Mouse (Mus musculus) urinary bladder, adult 18-20 months (tissue): Measurements from ENCODE around the gene Hist1h3c.
"Not testable (repeated sequence)": the region's sequence is repeated elsewhere in the genome, so short reads cannot be mapped to it uniquely, and the experiment has no call there.

ENCODE experiments used
- DNase-seq, 2 experiments: peaks; one replicate each; pipeline ENCODE4 v3.0.0; 2022; ENCODE audit warnings: low spot score in 2 of 2, mixed read lengths in 2 of 2

Gene Hist1h3c

DNA sequence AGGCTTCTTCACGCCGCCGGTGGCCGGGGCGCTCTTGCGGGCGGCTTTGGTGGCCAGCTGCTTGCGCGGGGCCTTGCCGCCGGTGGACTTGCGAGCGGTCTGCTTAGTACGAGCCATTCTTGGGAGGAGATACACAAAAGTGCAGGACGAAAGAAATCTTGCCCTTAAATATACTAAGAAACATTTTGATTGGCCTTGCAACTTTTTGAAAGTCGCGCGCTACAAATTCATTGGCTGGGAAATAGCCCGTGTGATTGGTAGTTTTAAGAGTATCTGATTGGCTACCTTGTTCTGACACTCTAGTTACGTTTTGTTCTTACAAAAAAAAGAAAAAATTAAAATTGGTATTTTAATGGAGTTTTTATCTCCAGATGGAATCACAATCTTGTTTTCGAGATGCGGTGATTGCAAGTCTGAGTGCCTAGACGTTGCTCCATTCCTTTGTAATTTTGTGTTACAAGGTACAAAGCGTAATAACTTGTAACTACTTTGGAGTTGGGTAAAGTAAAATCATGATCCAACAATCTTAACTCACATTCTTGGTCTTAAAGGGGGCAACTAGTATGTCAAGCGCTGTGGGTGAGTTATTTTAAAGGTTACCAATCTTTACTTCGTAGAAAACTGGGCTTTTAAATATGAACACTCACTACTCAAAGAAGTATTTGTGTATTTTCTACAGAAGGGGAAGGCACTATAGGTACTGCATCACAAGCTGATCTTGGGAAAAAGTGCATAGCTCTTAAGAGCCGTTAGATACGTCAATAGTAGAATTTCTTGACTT lies at the start of gene Hist1h3c:
Hist1h3c (minus strand) TSS at position 222 of the 781 bp plus-strand sequence.
- DNase-seq, result peak; percentile 65 to 74

DNA sequence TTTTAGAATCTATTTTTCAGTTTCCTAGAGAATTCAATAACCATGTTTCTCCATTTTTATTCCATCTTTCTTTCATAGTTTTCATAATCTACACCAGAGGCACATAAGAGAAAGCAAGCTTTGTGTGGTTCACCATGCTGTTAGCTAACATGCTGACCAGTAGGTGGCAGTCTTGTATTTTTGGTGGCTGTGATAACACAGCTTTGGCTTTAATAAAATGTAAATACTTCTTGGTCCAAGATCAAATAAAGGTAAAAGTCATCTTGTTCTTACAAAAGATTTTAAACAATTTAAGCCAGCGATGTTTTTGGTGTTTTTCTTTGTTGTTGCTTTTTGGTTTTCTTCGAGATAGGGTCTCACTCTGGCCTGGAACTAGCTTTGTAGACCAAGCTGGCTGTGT lies 47.1 kb upstream of the Hist1h3c start:
- peak in 1 of 2 experiments; percentile 6 for DNase-seq

DNA sequence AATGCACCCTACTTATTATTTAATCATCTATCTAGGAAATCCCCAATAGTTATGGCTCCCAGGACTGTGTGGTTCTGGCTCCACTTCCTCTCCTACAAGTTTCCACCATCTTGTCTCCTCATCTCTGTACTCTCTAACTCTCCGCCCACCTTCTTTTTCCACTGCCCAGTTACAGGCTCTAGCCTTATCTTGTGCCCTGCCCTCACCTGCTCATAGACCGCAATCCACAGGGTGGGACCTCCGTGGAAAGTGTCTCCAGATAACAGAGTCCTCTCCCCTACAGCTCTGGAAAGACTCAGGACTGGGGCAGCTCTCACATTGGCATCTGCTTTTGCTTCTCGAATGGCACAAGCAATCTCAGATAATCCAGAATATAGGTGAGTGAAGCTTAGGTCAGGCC lies 33.6 kb upstream of the Hist1h3c start:
- DNase-seq, result no peak

DNA sequence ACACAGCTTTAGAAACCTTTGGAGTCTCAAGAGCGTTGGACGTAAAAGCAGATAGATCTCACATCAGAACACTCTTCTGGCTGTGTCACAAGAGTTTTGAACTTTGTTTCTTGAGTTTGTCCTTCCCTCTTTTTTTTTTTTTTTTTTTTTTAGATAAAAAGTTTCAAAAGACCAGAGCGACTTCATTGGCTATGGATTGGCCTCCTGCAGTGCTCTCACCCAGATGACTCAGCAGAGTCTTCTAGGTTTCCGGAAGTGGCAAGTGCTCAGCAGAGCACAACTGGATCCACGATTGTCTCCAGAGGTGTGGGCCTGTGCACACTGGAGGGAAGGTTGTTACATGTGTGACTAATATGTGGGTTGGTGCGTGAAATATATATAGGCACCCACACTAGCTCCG lies 32.9 kb upstream of the Hist1h3c start:
- DNase-seq, result no peak

DNA sequence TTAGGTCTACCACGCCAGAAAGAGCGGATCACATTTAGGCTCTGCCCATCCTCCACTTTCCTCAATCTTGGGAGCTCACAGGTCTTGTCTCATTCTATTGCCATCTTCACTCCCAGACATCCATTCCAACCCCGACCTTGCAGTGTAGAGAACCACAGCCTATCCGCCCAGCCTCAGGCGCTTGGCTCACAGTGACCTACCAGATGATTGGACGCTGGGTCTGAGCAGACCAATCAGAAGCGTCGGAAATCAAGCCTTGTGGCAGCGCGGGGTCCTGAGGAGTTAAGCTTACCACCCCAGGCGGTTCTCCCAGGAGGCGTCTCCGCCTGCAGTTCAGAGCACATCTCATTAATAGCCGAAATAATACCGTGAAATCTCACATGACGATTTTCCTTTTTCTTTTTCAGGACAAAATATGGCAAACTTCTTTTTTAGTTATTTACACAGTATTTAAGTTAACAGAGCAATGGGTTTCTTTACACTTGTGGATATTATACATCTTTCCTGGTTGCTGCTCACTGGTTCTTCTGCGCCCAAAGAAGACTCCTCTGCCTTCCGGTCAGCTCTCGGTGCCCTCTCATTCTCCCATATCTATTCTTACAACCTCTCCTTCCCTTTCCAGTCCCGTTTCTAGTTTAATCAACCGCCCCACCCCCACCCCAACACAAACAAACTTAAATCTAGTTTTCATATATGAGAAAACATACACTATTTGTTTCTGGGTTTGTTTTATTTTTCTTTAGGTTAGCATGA lies 27.3 kb upstream of the Hist1h3c start:
- no peak for DNase-seq

DNA sequence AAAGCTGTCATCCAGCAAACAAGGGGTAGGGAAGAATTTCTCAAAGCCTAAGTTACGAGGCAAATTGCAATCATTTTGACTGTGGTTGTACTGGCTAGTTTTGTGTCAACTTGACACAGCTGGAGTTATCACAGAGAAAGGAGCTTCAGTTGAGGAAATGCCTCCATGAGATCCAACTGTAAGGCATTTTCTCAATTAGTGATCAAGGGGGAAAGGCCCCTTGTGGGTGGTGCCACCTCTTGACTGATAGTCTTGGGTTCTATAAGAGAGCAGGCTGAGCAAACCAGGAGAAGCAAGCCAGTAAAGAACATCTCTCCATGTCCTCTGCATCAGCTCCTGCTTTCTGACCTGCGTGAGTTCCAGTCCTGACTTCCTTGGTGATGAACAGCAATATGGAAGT lies 24.2 kb upstream of the Hist1h3c start, which contains the start of gene Trim38:
Trim38 (plus strand) TSS at position 301 of the 400 bp plus-strand sequence.
- not testable (repeated sequence) for DNase-seq

DNA sequence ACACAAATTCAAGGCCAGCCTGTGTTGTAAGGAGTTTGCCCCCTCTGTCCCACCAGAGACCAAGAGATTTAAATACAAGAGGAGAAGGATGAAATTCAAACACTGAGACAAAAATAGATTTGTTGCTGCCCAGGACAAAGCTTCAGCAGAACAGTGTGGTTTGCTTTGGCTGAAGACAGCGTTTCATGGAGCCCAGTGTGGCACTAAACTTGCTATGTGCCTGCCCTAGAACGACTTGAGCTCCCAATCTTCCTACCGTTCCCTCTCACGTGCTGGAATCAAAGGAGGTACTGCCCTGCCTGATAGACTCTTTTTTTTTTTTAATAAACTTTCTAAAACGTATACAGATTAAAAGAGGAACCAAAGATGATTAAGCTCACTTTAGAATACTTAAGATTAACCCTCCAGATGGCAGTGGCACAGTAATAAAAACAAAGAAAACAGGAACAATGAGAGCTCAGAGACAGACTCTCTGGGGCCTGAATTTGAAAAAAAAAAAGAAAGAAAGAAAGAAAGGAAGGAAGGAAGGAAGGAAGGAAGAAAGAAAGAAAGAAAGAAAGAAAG lies 23.5 kb upstream of the Hist1h3c start:
- no peak for DNase-seq

DNA sequence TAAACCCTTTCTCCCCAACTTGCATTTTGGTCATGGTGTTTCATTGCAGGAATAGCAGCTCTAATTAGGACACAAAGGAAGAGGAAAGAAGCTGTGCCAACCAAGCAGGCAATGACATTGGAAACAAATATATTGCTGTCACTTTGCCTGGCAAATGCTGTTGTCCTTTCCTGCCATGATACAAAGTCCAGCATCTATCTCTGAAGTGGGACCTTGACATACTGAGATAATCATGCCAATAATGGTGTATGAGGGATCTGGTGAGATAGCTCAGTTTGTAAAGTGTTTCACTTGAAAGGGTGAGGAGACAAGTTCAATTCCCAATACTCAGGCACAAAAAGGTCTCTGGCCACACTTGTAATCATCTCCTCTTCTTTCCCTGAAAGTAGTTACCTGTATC lies 21.4 kb upstream of the Hist1h3c start:
- DNase-seq, result no peak

DNA sequence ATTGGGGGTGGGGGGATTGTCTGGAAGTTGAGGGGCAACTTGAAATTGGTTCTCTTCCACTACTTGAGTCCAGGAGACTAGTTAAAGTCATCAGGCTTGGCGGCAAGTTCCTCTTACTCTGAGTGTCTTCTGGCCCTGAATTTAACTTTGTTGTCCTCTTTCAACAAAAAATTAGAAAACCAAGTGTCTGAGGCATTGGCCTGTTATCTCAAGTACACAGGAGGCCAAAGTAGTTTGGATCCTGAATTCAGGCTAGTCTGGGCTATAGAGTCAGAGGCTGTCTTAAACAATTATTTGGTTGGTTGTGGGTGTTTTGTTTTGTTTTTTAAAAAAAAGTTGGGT lies 19.7 kb upstream of the Hist1h3c start:
- DNase-seq, result no peak

DNA sequence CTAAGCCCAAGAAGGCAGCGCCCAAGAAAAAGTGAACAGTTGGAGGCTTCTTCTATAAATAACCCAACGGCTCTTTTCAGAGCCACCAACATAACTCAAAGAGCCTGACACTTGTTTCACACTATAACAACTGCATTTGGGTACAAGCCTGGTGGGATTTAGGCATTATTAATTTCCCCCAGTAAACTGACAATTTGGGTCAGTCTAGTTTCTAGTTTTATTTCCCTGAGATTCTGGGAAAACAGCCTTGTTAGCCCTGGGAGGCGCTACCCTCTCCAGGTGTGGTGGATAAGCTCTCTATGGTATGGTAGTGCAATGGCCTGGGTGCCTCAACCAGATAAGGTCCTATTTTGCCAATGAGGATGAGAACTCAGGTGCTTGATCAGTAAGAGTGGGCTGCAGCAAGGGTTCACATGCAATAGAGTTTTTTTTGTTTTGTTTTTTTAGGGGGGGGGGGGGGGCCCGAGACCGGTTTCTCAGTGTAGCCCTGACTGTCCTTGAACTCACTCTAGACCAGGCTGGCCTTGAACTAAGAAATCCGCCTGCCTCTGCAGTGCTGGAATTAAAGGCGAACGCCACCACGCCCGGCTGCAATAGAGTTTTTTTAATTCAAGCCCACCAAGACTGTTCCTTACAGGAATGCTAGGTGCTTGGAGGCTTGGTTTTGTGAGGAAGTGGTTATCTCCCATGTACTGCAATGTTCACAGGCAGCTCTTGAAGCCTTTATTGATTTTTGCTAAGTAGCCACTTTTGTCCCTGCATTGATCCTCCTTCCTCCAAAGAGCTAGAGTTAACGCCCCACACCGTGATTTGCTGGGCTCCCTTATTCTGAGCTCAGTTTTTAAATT lies 19.1 kb upstream of the Hist1h3c start:
- DNase-seq, result no peak

DNA sequence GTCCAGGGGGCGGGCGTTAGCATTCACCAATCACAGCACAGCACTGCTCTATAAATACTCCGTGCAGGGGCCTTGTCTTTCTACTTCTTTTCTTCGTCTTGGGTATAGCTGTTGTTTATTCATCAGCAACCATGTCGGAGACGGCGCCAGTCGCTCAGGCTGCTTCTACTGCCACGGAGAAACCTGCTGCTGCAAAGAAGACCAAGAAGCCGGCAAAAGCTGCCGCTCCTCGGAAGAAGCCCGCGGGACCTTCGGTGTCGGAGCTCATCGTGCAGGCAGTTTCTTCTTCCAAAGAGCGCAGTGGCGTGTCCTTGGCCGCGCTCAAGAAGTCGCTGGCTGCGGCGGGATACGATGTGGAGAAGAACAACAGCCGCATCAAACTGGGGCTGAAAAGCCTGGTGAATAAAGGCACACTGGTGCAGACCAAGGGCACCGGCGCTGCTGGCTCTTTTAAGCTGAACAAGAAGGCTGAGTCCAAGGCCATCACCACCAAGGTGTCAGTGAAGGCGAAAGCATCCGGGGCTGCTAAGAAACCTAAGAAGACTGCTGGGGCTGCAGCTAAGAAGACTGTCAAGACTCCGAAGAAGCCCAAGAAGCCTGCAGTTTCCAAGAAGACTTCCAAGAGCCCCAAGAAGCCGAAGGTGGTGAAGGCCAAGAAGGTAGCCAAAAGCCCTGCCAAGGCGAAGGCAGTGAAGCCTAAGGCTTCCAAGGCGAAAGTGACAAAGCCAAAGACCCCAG lies 18.4 kb upstream of the Hist1h3c start, which contains the start of gene Hist1h1a:
Hist1h1a (plus strand) TSS at position 81 of the 738 bp plus-strand sequence.
- peak; percentile 68 to 73 for DNase-seq

DNA sequence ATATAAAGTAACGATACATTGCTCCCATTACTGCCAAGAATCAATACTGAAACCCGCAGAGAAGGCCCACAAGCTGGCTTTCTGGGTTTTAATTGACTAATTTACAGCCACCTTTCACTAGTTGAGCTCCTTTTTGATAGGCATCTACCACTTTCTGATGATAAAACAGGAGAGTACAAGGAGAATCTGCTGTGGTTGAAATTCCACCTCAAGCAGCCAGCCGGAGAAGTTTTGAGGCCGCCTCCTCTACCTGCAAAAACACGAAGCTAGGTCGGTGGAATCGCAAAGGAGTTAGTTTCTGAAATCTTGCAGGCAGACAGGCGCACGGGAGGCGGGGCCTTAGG lies 17.8 kb upstream of the Hist1h3c start:
- DNase-seq, result no peak

DNA sequence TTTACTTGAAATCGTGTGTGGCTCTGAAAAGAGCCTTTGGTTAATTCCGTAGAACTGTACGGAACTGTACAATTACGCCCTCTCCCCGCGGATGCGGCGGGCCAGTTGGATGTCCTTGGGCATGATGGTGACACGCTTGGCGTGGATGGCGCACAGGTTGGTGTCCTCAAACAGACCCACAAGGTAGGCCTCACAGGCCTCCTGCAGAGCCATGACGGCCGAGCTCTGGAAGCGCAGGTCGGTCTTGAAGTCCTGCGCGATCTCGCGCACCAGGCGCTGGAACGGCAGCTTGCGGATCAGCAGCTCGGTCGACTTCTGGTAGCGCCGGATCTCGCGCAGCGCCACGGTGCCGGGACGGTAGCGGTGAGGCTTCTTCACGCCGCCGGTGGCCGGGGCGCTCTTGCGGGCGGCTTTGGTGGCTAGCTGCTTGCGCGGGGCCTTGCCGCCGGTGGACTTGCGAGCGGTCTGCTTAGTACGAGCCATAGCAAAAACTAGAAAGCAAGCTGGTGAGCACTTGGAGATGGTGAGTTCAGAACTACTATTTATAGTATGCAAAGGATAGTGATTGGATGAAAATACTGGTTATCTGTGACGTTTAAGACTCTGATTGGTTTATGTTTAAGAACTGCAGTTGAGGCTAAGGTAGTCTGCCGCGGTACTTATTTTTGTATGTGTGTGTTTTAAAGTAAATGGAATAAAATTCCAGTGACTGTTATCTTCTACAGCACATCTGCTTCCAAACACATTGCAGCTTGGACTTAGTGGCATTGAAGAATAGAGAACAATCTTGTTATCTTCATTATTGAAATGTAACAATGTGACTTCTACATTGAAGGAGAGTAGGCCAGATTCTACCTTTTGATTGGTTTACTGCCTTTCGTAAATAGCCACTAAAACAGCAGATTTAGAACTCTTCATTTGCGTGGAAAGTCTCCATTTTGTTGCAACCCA lies 16.7 kb upstream of the Hist1h3c start, which contains the start of gene Hist1h3a:
Hist1h3a (minus strand) TSS at position 516 of the 951 bp plus-strand sequence.
- DNase-seq, result peak; percentile 27 to 52

DNA sequence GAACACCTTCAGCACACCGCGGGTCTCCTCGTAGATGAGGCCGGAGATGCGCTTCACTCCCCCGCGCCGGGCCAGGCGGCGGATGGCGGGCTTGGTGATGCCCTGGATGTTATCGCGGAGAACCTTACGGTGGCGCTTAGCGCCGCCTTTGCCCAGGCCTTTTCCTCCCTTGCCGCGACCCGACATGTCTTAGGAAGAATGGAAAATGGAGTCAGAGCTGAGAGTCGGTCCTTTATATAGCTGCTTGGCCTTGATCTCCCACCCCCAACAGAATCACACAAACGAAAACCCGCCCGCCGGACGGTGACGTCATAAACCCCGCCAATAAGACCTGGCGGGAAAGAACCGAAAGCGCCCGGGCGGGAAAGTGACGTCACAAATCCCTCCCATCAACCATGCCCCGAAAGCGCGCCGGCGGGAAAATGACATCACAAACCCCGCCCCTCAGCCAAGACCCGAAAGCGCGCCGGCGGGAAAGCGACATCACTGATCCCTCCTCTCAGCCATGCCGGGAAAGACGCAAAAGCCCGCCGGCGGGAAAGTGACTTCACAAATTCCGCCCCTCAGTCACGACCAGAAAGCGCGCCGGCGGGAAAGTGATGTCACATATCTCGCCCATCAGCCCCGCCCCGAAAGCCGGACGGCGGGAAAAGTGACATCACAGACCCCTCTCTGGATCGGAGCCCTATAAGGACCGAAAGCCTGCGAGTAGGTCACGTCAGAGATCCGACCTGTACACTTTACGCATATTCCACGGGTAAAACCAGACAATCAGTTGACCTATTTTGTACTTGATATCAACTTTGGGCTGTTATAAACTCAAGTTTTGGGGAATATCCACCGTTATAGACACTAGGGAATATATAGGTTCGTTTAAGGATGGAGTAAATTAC lies 15.8 kb upstream of the Hist1h3c start, which contains the start of gene Hist1h4a:
Hist1h4a (minus strand) TSS at position 259 of the 893 bp plus-strand sequence.
- DNase-seq, result peak; percentile 90 to 98

DNA sequence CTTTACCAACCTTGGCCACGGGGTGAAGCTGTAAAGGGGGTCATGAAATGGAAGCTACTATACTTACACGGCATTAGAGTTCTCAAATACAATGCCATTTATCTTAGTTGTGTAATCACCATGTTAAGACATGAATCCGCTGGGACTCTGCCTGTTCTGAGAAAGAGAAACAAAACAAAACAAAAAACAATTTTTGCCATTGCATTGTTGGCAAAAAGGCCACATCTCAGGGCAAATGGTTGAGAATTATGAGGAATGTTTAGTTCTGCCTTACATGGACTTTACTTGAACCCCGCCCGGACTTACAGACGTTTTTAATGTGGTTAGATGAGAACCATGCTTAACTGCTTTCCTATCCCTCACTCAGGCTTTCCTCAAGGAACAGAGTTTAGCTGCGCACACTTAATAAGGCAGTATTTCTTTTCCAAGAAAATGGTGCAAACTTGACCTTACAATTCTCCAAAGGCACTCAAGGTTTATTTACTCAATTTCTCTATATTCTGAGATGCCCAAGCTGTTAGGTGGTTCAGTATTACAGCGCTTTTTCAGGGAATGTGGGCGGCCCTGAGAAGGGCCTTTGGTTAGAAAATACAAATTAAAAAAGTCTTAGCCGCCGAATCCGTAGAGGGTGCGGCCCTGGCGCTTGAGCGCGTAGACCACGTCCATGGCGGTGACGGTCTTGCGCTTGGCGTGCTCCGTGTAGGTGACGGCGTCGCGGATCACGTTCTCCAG lies 15.0 kb upstream of the Hist1h3c start:
- DNase-seq, result no peak

DNA sequence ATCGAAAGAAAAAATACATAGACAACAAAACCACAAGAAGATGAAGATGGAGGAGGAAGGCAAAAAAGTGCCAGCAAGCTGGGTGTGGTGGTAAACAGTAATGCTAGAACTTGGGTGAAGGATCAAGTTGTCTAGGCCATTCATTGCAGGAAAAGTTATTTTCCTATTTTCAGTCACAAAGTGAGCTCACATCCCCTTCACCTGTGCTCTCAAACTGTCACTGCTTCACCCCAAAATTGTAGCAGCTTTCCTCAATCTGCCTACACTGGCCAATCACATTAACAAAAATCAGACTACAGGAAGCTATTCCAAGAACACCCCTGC lies 14.5 kb upstream of the Hist1h3c start:
- DNase-seq, result no peak

DNA sequence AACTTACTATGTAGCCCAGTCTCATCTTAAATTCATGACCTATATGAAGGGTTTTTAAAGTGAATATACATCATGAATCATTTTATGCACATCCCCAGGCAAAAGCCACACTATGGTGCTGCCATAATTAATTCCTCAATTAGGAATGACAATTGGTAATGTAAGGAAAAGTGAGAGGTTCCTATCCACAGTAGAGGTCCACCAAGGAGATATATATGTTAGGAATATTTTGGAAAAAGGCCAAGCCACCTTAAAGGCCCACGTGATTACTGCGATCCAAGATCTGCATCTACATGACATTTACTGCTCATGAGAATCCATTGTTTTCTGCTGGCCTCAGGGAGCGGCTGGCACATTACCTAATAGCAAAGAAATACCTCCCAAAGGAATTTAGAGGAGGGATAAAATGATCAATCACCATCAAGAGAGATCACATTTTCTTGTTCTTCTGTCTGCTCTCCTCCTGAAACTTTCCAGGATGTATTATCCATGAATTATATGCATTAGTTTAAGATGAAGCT lies 13.9 kb upstream of the Hist1h3c start:
- DNase-seq, result no peak

DNA sequence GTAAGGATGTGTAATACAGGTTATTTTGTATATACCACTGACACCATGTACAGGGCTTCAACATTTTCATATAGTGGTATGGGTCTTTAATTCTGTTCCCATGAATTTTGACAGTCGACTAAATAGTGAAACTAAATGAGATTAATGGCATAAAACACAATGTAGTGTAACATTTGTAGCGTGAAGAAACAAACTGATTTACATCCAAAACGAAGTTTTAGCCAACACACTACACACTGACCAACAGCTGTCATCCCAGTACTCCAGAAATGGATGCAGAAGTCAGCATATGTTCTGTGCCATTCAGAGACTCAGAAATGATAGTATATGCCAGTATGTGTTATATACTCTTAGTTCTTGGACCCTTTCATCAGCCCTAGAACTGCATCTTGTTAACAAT lies 12.5 kb upstream of the Hist1h3c start:
- DNase-seq, result no peak
